Mouse (Mus musculus): Measurements from ENCODE around the gene Wasf3. TPM values are rescaled to one million over a fixed set of nuclear protein-coding genes. Genes with fewer than 3 reads are reported as not detected.

The Wasf3 gene
- polyA plus RNA-seq, 1 experiment from 2014 or later, result 3.0 TPM

DNA sequence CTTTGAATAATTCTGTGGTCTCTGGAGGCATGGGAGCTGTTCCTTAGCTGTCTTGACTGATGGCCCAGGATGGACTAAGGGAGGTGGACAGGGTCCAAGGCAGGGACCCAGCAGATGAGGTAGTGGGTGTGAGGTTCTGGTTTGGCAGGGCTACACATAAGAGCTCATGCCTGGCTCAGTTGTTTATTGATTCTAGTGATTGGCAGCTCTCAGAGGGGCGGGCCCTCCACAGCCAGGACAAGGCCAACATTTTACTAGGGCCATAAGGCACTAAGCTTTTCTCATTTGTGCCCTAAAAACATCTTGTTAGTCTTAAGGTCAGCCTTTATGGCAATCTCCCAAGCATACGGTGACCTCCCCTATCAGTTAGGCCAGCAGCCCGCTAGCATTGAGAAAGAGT, 47.0 kb downstream of the Wasf3 start:
- H3K4me3 ChIP-seq (ENCODE audit: low read length), result no peak overlapping the region
- no peak overlapping the region for H3K27ac ChIP-seq (ENCODE audit: low read length)
- H3K9ac ChIP-seq (replicated peaks; ENCODE audit: low read length), result no peak overlapping the region
- ATAC-seq (ENCODE audit: low FRiP score, low TSS enrichment), result no peak
- no peaks in the 10 kb centered on the region for H3K27me3 ChIP-seq (ENCODE audit: insufficient read depth, low read length)
- H3K9me3 ChIP-seq (ENCODE audit: low read length), result no peaks in the 10 kb centered on the region
- H3K4me2 ChIP-seq (replicated peaks; ENCODE audit: low read depth, low read length), result no peak overlapping the region
- H3K4me1 ChIP-seq (ENCODE audit: insufficient read depth, low read length), result no peaks in the 10 kb centered on the region
- no peaks in the 10 kb centered on the region for H3K36me3 ChIP-seq (ENCODE audit: insufficient read depth, low read length)
- WGBS, result 88% methylated on average over 3 of the region's 3 CpGs

DNA sequence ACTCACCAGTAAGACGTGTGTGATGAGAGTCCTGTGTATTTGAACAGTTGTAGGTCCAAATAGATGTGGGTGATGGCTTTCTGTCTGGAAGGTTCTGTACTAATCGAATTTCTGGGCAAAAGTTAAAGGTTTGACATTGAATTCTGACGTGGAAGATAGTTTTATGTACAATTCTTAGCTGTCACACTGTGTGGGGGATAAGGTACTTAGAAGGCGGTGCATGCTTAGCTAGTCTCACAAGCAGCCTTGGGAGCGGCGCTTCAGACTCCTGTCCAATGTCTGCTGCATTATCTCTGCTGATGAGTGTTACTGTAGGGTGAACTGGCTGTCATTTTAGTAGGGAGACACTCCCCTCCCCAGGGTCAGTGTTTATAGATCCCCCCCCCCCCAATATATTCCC, 47.7 kb downstream of the Wasf3 start:
- H3K4me2 ChIP-seq (replicated peaks; ENCODE audit: low read depth, low read length), result no peak overlapping the region
- WGBS, result 80% methylated on average over 6 of the region's 6 CpGs
- H3K27ac ChIP-seq (ENCODE audit: low read length), result no peak overlapping the region
- H3K36me3 ChIP-seq (ENCODE audit: insufficient read depth, low read length), result no peaks in the 10 kb centered on the region
- ATAC-seq (ENCODE audit: low FRiP score, low TSS enrichment), result no peak
- no peaks in the 10 kb centered on the region for H3K27me3 ChIP-seq (ENCODE audit: insufficient read depth, low read length)
- H3K9me3 ChIP-seq (ENCODE audit: low read length), result no peaks in the 10 kb centered on the region
- H3K9ac ChIP-seq (replicated peaks; ENCODE audit: low read length), result no peak overlapping the region
- H3K4me1 ChIP-seq (ENCODE audit: insufficient read depth, low read length), result no peaks in the 10 kb centered on the region
- no peak overlapping the region for H3K4me3 ChIP-seq (ENCODE audit: low read length)

DNA sequence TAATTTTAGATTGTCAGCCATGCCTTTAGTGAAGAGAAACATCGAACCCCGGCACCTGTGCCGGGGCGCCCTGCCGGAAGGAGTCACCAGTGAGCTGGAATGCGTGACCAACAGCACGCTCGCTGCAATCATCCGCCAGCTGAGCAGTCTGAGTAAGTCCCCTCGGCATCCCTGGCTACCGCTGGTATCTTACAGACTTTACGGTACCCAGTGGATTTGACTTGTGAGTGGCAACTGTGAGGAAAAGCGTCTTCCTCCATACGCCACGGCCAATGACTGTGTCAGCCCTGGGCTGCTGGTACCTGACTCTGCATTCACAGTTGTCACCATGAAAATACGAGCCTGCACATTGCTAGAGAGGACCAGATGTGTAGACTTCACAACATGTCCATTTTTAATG, 50.5 kb downstream of the Wasf3 start:
- no peaks in the 10 kb centered on the region for H3K27me3 ChIP-seq (ENCODE audit: insufficient read depth, low read length)
- H3K9ac ChIP-seq (replicated peaks; ENCODE audit: low read length), result no peak overlapping the region
- H3K4me2 ChIP-seq (replicated peaks; ENCODE audit: low read depth, low read length), result no peak overlapping the region
- H3K27ac ChIP-seq (ENCODE audit: low read length), result no peak overlapping the region
- 91% methylated on average over 16 of the region's 16 CpGs for WGBS
- H3K4me3 ChIP-seq (ENCODE audit: low read length), result no peak overlapping the region
- H3K4me1 ChIP-seq (ENCODE audit: insufficient read depth, low read length), result no peaks in the 10 kb centered on the region
- H3K9me3 ChIP-seq (ENCODE audit: low read length), result peaks cover 3% of the 10 kb centered on the region; the same call in 1 of the 2 replicates
- ATAC-seq (ENCODE audit: low FRiP score, low TSS enrichment), result no peak
- peaks cover 13% of the 10 kb centered on the region; the same call in 1 of the 2 replicates for H3K36me3 ChIP-seq (ENCODE audit: insufficient read depth, low read length)

DNA sequence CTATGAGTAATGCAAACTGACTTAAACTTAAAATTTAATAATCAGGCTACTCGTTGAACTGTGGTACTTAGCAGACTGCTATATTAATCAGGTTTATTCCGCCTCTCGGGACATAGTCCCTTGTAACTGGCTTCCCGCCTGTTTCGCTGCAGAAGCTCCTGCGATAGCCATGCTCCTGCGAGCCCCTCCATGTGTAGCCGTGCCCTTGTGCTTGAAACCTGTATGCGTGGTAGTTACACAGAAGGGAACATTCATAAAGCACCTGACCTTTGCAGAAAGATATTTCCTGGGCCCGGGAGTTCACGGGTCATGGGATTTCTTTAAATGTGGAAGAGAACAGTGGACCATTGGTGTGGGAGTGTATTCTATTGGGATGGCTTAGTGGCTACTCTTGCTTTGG, 52.0 kb downstream of the Wasf3 start:
- ATAC-seq (ENCODE audit: low FRiP score, low TSS enrichment), result no peak
- Histone ChIP-seq H3K9ac (replicated peaks; ENCODE audit: low read length) (no peak overlapping the region), H3K36me3 (ENCODE audit: insufficient read depth, low read length) (peaks cover 15% of the 10 kb centered on the region; the same call in 1 of the 2 replicates), H3K4me1 (ENCODE audit: insufficient read depth, low read length) (no peaks in the 10 kb centered on the region), H3K4me3 (ENCODE audit: low read length) (no peak overlapping the region), H3K4me2 (replicated peaks; ENCODE audit: low read depth, low read length) (no peak overlapping the region), H3K9me3 (ENCODE audit: low read length) (peaks cover 3% of the 10 kb centered on the region; the same call in 1 of the 2 replicates), H3K27me3 (ENCODE audit: insufficient read depth, low read length) (no peaks in the 10 kb centered on the region), H3K27ac (ENCODE audit: low read length) (no peak overlapping the region)
- WGBS, result 96% methylated on average over 11 of the region's 11 CpGs

DNA sequence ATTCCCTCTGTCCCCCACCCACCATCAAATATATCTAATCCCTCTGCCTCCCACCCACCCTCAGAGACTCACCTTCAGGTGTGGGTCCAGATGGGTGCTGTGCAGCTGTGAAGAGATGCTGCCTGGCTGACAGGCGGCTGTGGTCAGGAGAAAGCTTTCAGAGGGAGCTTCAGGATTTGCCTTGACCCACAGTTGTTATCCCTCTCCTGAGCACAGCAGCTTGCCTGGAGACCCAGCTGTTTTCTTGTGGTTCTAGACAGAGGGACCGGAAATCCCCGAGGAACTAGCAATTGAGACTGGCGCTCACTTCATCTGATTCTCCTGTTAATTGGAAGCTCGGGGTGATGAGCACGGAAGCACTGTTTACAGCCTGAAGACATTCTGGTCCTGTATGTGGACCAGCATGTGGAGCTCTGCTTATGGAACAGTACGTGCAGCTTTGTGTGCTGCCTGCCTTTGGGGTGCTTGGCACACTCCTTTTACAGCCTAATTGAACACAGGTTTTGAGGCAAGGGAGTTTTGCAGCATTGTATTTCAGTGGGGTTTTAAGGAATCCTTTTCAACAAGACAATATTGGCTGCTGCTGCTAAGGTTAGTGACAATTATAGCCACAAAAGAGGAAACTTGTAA, 54.5 kb downstream of the Wasf3 start:
- Histone ChIP-seq H3K9ac (replicated peaks; ENCODE audit: low read length) (no peak overlapping the region), H3K4me1 (ENCODE audit: insufficient read depth, low read length) (no peaks in the 10 kb centered on the region), H3K4me2 (replicated peaks; ENCODE audit: low read depth, low read length) (no peak overlapping the region), H3K27ac (ENCODE audit: low read length) (no peak overlapping the region), H3K27me3 (ENCODE audit: insufficient read depth, low read length) (no peaks in the 10 kb centered on the region), H3K9me3 (ENCODE audit: low read length) (peaks cover 3% of the 10 kb centered on the region; the same call in 1 of the 2 replicates), H3K4me3 (ENCODE audit: low read length) (no peak overlapping the region), H3K36me3 (ENCODE audit: insufficient read depth, low read length) (peaks cover 15% of the 10 kb centered on the region; the same call in 1 of the 2 replicates)
- no peak for ATAC-seq (ENCODE audit: low FRiP score, low TSS enrichment)
- 94% methylated on average over 7 of the region's 7 CpGs for WGBS

DNA sequence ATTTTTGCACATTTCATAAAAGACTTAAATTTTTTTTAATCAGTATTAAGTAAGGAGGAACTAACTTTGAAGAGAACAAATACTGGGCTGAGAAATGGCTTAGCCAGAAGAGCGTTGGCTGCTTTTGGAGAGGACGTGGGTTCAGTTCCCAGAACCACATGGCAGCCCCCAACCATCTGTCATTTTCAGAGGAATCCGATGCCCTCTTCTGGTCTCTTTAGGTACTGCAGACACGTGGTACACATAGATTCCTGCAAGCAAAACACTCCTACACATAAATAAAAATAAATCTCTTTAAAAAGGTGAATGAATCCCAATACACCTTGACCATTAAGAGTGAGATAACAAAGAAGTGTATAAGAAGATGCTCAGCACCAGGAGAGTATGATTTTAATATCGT, 55.5 kb downstream of the Wasf3 start:
- H3K4me1 ChIP-seq (ENCODE audit: insufficient read depth, low read length), result no peaks in the 10 kb centered on the region
- no peak overlapping the region for H3K4me3 ChIP-seq (ENCODE audit: low read length)
- H3K9me3 ChIP-seq (ENCODE audit: low read length), result peaks cover 3% of the 10 kb centered on the region; the same call in 1 of the 2 replicates
- H3K27me3 ChIP-seq (ENCODE audit: insufficient read depth, low read length), result no peaks in the 10 kb centered on the region
- peaks cover 15% of the 10 kb centered on the region; the same call in 1 of the 2 replicates for H3K36me3 ChIP-seq (ENCODE audit: insufficient read depth, low read length)
- H3K9ac ChIP-seq (replicated peaks; ENCODE audit: low read length), result no peak overlapping the region
- no peak for ATAC-seq (ENCODE audit: low FRiP score, low TSS enrichment)
- H3K4me2 ChIP-seq (replicated peaks; ENCODE audit: low read depth, low read length), result no peak overlapping the region
- 90% methylated on average over 5 of the region's 5 CpGs for WGBS
- no peak overlapping the region for H3K27ac ChIP-seq (ENCODE audit: low read length)

DNA sequence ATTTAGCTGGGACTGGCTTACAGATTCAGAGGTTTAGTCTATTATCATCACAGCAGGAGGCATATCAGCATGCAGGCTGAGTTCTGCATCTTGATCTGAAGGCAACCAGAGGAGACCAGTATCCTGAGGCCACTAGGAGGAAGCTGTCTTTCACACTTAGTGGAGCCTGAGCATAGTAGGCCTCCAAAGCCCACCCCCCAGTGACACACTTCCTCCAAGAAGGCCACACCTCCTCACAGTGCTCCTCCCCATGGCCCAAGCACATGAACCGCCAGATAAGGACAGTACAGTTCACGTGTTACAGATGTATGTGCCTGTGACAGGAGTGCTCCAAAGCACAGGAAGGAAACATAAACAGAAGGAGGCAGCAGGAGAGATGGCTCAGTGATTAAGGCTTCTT, 58.0 kb downstream of the Wasf3 start:
- no peak overlapping the region for H3K4me3 ChIP-seq (ENCODE audit: low read length)
- ATAC-seq (ENCODE audit: low FRiP score, low TSS enrichment), result no peak
- no peaks in the 10 kb centered on the region for H3K27me3 ChIP-seq (ENCODE audit: insufficient read depth, low read length)

DNA sequence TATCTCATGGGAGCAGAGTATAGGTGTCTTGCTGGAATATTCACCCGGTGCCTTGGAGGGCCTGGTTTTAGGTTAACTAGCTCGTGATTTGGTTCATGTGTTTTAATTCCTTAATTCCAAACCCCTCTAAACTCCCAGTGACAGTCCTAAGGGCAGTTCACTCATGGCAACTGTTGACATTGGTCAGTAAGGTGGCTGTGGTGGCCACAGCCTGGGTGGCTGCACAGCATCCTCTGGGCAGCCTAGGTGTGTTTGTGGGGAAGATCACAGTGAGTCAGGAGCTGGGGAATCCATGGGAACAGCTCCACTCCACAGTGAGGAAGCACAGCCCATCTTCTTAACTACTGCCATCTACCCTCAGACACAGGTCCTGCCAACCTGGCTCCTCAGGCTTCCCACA, 61.8 kb downstream of the Wasf3 start:
- Histone ChIP-seq H3K27ac (ENCODE audit: low read length) (no peak overlapping the region), H3K27me3 (ENCODE audit: insufficient read depth, low read length) (no peaks in the 10 kb centered on the region), H3K4me1 (ENCODE audit: insufficient read depth, low read length) (0 out of 2 replicates have a peak, but pooled peaks cover 2% of the 10 kb centered on the region), H3K9me3 (ENCODE audit: low read length) (no peaks in the 10 kb centered on the region), H3K4me3 (ENCODE audit: low read length) (no peak overlapping the region), H3K9ac (replicated peaks; ENCODE audit: low read length) (no peak overlapping the region), H3K36me3 (ENCODE audit: insufficient read depth, low read length) (no peaks in the 10 kb centered on the region), H3K4me2 (replicated peaks; ENCODE audit: low read depth, low read length) (no peak overlapping the region)
- ATAC-seq (ENCODE audit: low FRiP score, low TSS enrichment), result peak; percentile 74; the same call in 1 of the 2 replicates
- WGBS, result 83% methylated on average over 2 of the region's 2 CpGs

More for the DNA sequence above, 58.0 kb downstream of the Wasf3 start:
- 82% methylated on average over 2 of the region's 2 CpGs for WGBS
- H3K4me1 ChIP-seq (ENCODE audit: insufficient read depth, low read length), result no peaks in the 10 kb centered on the region
- H3K9ac ChIP-seq (replicated peaks; ENCODE audit: low read length), result no peak overlapping the region
- H3K36me3 ChIP-seq (ENCODE audit: insufficient read depth, low read length), result peaks cover 14% of the 10 kb centered on the region; the same call in 1 of the 2 replicates
- no peak overlapping the region for H3K27ac ChIP-seq (ENCODE audit: low read length)
- no peak overlapping the region for H3K4me2 ChIP-seq (replicated peaks; ENCODE audit: low read depth, low read length)
- peaks cover 3% of the 10 kb centered on the region; the same call in 1 of the 2 replicates for H3K9me3 ChIP-seq (ENCODE audit: low read length)

DNA sequence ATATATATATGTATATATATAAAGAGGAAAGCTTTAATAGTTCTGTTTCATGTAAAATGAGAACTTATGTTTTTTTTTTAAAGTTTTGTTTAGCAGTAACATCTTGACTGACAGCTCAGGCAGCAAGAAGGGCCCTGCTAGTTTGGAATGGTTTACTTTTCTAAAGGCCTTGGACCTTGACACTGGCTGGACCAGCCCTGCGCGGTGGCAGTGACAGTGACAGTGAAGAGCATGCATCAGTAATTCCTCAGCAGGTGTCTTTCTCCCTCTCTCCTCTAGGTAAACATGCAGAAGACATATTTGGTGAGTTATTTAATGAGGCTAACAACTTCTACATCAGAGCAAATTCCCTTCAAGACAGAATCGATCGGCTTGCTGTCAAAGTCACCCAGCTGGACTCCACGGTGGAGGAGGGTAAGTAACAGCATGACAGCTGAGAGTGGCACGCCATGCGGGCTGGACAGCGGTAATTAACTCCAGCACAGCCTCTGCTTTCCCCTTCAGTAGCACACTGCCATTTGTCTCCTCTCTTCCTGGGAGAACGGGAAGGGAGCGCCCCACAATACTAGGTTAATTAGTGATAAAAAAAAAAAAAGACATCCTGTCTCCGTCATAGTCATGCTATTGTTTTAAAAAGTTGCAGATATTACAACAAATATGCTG, 66.9 kb downstream of the Wasf3 start:
- Histone ChIP-seq H3K4me3 (ENCODE audit: low read length) (no peak overlapping the region), H3K27me3 (ENCODE audit: insufficient read depth, low read length) (no peaks in the 10 kb centered on the region), H3K36me3 (ENCODE audit: insufficient read depth, low read length) (peaks cover 5% of the 10 kb centered on the region; the same call in 1 of the 2 replicates), H3K27ac (ENCODE audit: low read length) (no peak overlapping the region), H3K9ac (replicated peaks; ENCODE audit: low read length) (no peak overlapping the region), H3K4me2 (replicated peaks; ENCODE audit: low read depth, low read length) (no peak overlapping the region; the same call in 1 of the 2 replicates), H3K4me1 (ENCODE audit: insufficient read depth, low read length) (0 out of 2 replicates have a peak, but pooled peaks cover 4% of the 10 kb centered on the region), H3K9me3 (ENCODE audit: low read length) (no peaks in the 10 kb centered on the region)
- ATAC-seq (ENCODE audit: low FRiP score, low TSS enrichment), result peak; percentile 81
- 33% methylated on average over 11 of the region's 11 CpGs for WGBS

DNA sequence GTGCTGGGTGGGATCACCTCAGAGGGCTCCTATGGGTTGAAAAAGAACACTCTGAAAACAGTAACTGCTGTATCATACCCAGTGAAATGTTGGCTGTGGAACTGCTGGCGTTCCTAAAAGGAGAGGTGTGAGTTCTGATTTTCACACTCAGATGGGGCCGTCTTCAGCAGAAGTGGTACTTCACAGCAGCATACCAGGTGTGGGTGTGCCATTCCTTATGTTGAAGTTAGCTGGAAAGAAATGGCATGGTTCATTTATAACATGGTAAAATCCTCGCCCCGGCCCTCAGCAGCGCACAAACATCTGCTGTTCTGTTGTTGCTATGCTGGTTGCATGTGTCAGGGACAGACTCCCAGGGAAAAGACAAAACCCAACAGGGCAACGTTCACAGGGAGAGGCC, 68.8 kb downstream of the Wasf3 start:
- WGBS, result 89% methylated on average over 6 of the region's 6 CpGs

More for the DNA sequence above, 68.8 kb downstream of the Wasf3 start:
- H3K9me3 ChIP-seq (ENCODE audit: low read length), result no peaks in the 10 kb centered on the region
- no peak for ATAC-seq (ENCODE audit: low FRiP score, low TSS enrichment)
- no peak overlapping the region for H3K27ac ChIP-seq (ENCODE audit: low read length)
- H3K27me3 ChIP-seq (ENCODE audit: insufficient read depth, low read length), result no peaks in the 10 kb centered on the region
- H3K4me3 ChIP-seq (ENCODE audit: low read length), result no peak overlapping the region
- no peak overlapping the region for H3K9ac ChIP-seq (replicated peaks; ENCODE audit: low read length)
- peaks cover 5% of the 10 kb centered on the region; the same call in 1 of the 2 replicates for H3K36me3 ChIP-seq (ENCODE audit: insufficient read depth, low read length)
- no peak overlapping the region for H3K4me2 ChIP-seq (replicated peaks; ENCODE audit: low read depth, low read length)
- 0 out of 2 replicates have a peak, but pooled peaks cover 4% of the 10 kb centered on the region for H3K4me1 ChIP-seq (ENCODE audit: insufficient read depth, low read length)
